23 mouse cellular contexts compared by ENCODE assay signal in the genomic region with DNA sequence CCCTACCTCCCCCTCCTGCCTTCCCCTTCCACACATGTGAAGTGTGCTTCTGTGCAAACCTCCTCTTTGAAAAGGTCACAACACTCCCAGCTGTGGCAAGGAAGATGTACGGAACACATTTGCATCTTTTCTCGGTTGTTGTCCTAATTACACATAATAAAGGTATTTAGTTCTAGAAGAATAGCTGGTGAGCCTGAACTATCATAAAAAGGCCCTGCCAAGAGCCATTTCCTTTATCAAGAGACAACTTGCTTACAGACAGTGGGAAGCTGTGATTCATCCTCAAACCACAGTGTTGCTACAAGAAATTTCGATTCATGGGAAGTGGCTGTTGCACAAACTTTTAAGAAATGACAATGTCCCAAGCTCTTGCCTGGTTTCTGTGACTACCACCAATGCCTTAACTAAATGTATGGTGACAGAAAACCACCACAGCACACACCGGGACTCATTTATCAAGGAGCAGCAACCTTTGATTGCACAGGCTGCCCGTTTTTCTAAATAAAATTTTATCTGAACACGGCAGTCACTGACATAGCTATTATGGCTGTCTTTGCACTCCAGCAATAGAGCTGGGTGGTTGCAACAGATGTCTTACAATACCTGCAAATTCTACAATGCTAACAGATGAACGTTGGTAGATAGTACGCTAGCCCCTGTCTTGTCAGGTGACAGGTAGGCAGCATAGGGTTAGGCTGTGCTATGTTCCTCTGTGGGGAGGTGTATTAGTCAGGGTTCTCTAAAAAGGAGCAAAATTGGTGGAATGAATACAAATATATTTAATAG. TPM values are rescaled to one million over a fixed set of nuclear protein-coding genes. Genes with fewer than 3 reads are reported as not detected.
DNase-seq lines count a peak whose midpoint lies in the region; ATAC-seq and TF ChIP-seq lines count a peak whose summit lies in the region.
"Had no signal": no experiment of that assay in that cellular context is flagged by ENCODE, and none has a peak within 500 bp of the region (broad histone marks: within the 10 kb centered on the region; RNA-seq: fewer than 3 reads in every experiment).

No protein-coding gene starts in this region.

- TF ChIP-seq CTCF in liver, embryonic 14.5 days (IDR thresholded peaks at IDR 0.05; ENCODE audit: low read depth): no peak

- no peak overlapping the region for H3K9ac ChIP-seq in liver, embryonic 14.5 days (replicated peaks)
- H3K9ac ChIP-seq: embryonic facial prominence, embryonic 12.5 days; forebrain, embryonic 13.5 days; heart, embryonic 13.5 days; midbrain, embryonic 15.5 days had no signal

- DNase-seq in 416B (ENCODE audit: low read depth): peak; percentile 60
- peak; percentile 69 for DNase-seq in Muller cell, postnatal 12 days (ENCODE audit: inconsistent ontology term)
- peak in 1 of 3 experiments; percentile 19 for DNase-seq in liver, embryonic 14.5 days (ENCODE audit: low read depth in 3 of 3, low spot score in 3 of 3)
- DNase-seq in layer of hippocampus, adult 8-10 months (ENCODE audit: low spot score in 2 of 2): no peak
- no peak for DNase-seq in layer of hippocampus, postnatal 36 days
- DNase-seq in urinary bladder, postnatal 25 days (ENCODE audit: low spot score): no peak
- DNase-seq: cerebellum, adult 2 months; gastrocnemius, postnatal 14 days; heart, adult 2 months; heart, postnatal 14 days; kidney, adult 11 months had no signal

- H3K27ac ChIP-seq in liver, embryonic 14.5 days: no peak overlapping the region
- H3K27ac ChIP-seq: embryonic facial prominence, embryonic 12.5 days; forebrain, embryonic 13.5 days; heart, adult 2 months; heart, embryonic 13.5 days; midbrain, embryonic 15.5 days had no signal

- TF ChIP-seq EP300 in liver, embryonic 14.5 days (IDR thresholded peaks at IDR 0.05; ENCODE audit: low read depth): peak; percentile 60

- no peaks in the 10 kb centered on the region for H3K27me3 ChIP-seq in liver, embryonic 14.5 days (ENCODE audit: control insufficient read depth, insufficient read depth, low read length)
- H3K27me3 ChIP-seq: embryonic facial prominence, embryonic 12.5 days; forebrain, embryonic 13.5 days; heart, embryonic 13.5 days; midbrain, embryonic 15.5 days had no signal

- no peaks in the 10 kb centered on the region for H3K9me3 ChIP-seq in liver, embryonic 14.5 days (ENCODE audit: control insufficient read depth, low read length)
- H3K9me3 ChIP-seq: forebrain, embryonic 13.5 days; heart, embryonic 13.5 days; midbrain, embryonic 15.5 days had no signal

- no peak overlapping the region for H3K4me3 ChIP-seq in liver, embryonic 14.5 days (ENCODE audit: insufficient read depth in 1 of 2, low read depth in 2 of 2, low read length in 2 of 2)
- H3K4me3 ChIP-seq: embryonic facial prominence, embryonic 12.5 days; erythroblast, embryonic 14.5 days; forebrain, embryonic 13.5 days; heart, adult 2 months; heart, embryonic 13.5 days; megakaryocyte, embryonic 14.5 days; midbrain, embryonic 15.5 days had no signal

- 33% methylated on average over 8 of the region's 8 CpGs for WGBS in liver, embryonic 14.5 days (ENCODE audit: insufficient replicate concordance)

- ATAC-seq in liver, embryonic 14.5 days (ENCODE audit: insufficient read depth): peak; percentile 62; the same call in 1 of the 2 replicates
- 0 out of 2 replicates have a peak, but pooled peaks have one; percentile 15 for ATAC-seq in monocyte, adult 5-6 weeks (replicated peaks; ENCODE audit: insufficient number of reproducible peaks, low FRiP score, low TSS enrichment, poor library complexity, severe bottlenecking)
- ATAC-seq: CD4-positive, CD25-positive, alpha-beta regulatory T cell, adult 4 months; forebrain, embryonic 13.5 days; lung, postnatal 0 days; midbrain, embryonic 15.5 days had no signal

- H3K4me1 ChIP-seq in liver, embryonic 14.5 days (replicated peaks; ENCODE audit: control insufficient read depth in 2 of 2, insufficient read depth in 2 of 2, low read length in 1 of 2): peaks cover 12 to 21% of the 10 kb centered on the region in 2 experiments
- H3K4me1 ChIP-seq: forebrain, embryonic 13.5 days; midbrain, embryonic 15.5 days had no signal

- no peaks in the 10 kb centered on the region for H3K36me3 ChIP-seq in liver, embryonic 14.5 days (replicated peaks; ENCODE audit: control insufficient read depth, insufficient read depth, low read depth)
- H3K36me3 ChIP-seq: embryonic facial prominence, embryonic 12.5 days; heart, embryonic 13.5 days; midbrain, embryonic 15.5 days had no signal

- no peak overlapping the region for H3K4me2 ChIP-seq in liver, embryonic 14.5 days (ENCODE audit: low read depth)
- H3K4me2 ChIP-seq: embryonic facial prominence, embryonic 12.5 days; forebrain, embryonic 13.5 days; heart, embryonic 13.5 days; midbrain, embryonic 15.5 days had no signal

RNA-seq across cellular contexts. Expression of gene Cd2, which starts 25.7 kb away (rescaled TPM):
- 0.04 TPM in 1 of 2 replicates, not detected in the other for polyA plus RNA-seq in liver, embryonic 14.5 days (2012; rRNA removed)
- not detected in 2 replicates for polyA plus RNA-seq in liver, embryonic 14.5 days (2014; fragmentation: Nextera tagmentation; extraction: Ambion mirVana)
- 271 to 498 TPM (median 274 TPM) in 3 replicates for total RNA-seq in monocyte, adult 5-6 weeks (2017)
- not detected for total RNA-seq in layer of hippocampus, adult 8-10 months (2022)
- total RNA-seq in layer of hippocampus, postnatal 36 days (2021): not detected
- total RNA-seq: layer of hippocampus, postnatal 25 days; left cerebral cortex, postnatal 10 days had no signal
- polyA plus RNA-seq: embryonic facial prominence, embryonic 12.5 days; erythroblast, embryonic 14.5 days; forebrain, embryonic 13.5 days; heart, embryonic 13.5 days; limb, embryonic 11.5 days; midbrain, embryonic 15.5 days had no signal

Comparison
In these comparisons a context has a peak if more than half of its experiments do, and no peak if none do; other contexts are left out.
1. DNase-seq: peak in 416B (single experiment) and Muller cell, postnatal 12 days (single experiment); none in layer of hippocampus, adult 8-10 months (0 of 2), layer of hippocampus, postnatal 36 days (0 of 2) and urinary bladder, postnatal 25 days (single experiment).
2. RNA of gene Cd2, which starts 25.7 kb away (total RNA-seq): 271 to 498 TPM in monocyte, adult 5-6 weeks; not detected in layer of hippocampus, adult 8-10 months and not detected in layer of hippocampus, postnatal 36 days; every median in the first group is over 100 times any median in the second.